Mouse (Mus musculus) embryo, embryonic 10 days (tissue): ENCODE results near the gene Slpi.

ENCODE experiments used
- DNase-seq: peaks from one replicate; pipeline ENCODE4 v3.0.0-alpha.2; 2015; ENCODE audit warnings: low spot score

Slpi gene

GRCm38 (mm10) chr2:164389020-164389419 lies at the start of gene Slpi:
Gene Slpi (minus strand): TSS chr2:164389095.
- peak; percentile 35 for DNase-seq

- no peak for DNase-seq
Measured at GRCm38 (mm10) chr2:164438257-164438656, 49.4 kb upstream of the Slpi start.

DNA sequence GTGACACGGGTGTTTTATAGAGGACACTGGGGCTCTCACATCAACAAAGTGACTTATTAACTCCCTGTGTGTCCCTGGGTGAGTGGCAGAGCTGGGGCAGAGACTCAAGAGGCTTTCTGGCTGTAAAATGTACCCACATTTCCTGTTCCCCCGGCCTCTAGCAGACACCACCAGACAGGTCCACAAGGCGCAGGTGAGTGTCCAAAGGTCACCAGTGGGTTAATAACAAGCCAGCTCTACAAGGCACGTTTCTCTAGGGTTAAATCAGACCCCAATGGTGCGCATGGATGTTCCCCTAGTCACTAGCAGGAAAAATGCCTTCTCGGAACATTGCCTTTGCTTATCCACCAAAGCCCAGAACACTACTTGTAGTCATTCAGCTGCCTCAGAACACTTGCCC lies 48.8 kb upstream of the Slpi start:
- DNase-seq, result no peak

- DNase-seq, result no peak
Measured at GRCm38 (mm10) chr2:164436961-164437360, 48.1 kb upstream of the Slpi start.

DNA sequence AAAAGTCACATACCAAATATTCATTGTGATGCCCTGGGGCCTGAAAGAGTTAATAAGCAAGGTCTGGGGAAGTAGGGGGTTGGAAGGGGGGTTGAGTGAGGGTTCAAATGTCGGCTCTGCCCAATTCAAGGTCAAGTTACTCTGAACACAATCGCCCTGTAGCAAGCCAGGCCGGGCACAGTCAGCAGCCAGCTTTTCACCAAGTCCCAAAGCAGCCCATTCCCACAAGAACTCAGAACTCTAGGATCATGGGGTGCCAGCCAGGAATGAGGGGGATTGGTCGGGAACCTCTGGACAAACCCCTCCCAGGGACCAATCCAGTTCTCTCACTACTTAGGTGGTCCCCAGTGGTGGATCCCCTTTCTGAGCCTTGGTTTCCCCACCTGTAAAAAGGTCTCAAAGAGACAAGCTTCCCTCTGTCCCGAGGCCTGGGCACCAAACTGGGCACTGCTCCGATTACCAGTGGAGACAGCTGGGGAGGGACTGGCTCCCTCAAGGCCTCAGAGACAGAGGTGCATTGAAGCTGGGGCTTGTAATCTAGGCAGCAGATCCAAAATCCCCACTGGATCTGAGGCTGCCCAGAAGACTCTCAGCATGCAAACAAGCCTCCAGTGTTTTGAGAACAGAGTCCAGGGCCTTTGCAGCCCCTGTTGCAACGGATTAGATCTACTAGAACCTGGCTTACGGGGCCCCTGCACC lies 47.5 kb upstream of the Slpi start:
- no peak for DNase-seq

GRCm38 (mm10) chr2:164435216-164436090 lies 46.6 kb upstream of the Slpi start:
- no peak for DNase-seq

DNA sequence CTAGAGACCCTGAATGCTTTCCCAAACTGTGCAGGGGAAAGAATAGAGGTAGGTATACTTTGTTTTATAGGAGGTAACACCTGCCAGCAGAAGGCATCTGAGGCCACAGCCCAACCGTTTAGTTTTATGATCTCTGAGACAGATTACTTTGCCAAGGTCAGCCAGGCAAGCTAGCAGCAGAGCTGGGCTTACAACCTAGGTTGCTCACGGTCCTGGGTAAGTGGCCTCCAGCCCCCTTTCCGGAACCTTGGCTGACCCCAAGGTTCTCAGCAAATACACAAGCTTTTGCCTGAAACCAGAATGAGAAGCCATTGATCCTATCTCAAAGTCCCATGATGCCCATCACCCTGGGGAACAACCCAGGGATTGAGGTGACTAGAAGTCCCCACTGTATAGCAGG lies 45.8 kb upstream of the Slpi start:
- DNase-seq, result no peak

GRCm38 (mm10) chr2:164433278-164433895 lies 44.5 kb upstream of the Slpi start:
- DNase-seq, result no peak

DNA sequence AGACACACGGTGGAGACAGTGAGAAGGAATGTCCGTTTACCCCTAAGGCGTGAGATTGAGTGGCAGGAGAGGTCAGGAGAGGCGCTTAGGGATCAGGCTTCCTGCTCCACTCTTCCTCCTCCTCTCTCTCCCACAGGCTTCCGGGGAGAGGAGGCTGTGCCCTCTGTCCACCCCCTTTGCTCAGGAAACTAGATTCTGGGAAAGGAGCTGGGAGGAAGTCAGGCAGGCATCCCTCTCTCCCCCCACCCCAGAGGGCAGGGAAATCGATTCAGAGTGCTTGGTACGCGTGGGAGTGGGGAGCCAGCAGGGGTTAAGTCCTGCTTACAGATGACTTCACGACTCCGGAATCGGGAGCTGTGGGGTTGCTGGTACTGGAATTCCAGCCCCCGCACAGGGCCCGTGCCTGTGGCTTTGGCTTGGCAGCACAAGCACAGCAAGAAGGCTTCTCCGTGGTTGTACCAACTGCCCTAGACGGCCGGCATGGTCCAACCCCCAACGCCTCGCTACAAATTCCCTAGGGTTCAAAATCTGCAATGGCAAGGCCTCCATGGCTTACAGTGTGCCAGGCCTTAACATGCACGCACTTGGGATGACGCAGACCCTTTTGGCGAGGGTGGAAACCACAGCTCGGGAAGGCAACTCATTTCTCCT lies 43.8 kb upstream of the Slpi start:
- peak; percentile 60 for DNase-seq

DNA sequence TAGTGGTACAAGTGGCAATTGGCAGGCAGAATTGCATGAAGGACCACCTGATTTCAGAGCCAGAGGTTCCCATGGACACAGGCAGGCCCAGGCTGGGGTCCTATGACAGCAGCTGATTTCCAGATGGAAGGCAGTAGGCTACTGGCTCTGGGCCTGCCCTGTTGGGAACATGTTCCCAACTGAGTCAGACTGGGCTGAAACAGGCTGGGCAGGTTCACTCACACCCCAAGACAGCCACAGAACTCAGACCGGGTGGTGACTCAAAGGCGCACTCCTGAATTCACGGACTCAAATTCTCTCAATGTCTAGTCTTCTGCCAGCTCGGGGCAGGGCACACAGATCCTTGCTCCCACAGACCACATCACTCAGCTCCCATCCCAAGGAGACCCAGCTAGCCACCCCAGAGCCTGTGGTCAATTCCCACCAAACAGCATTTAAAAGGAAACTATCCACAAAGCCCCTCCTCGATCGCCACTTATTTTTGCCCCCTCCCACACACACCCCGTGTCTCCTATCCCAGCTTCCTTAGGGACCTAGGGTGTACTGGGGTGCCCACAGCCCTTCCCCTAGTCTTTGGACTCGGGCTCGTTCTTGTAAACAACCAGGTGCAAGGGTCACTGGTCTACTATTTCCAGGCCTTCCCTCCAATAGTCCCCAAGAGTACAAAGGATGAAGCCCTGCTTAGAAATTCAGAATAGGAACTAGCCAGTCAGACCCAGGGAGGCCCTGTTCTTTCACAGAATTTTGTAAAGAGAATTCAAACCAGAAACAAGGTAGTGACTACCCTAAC lies 43.0 kb upstream of the Slpi start:
- no peak for DNase-seq

DNA sequence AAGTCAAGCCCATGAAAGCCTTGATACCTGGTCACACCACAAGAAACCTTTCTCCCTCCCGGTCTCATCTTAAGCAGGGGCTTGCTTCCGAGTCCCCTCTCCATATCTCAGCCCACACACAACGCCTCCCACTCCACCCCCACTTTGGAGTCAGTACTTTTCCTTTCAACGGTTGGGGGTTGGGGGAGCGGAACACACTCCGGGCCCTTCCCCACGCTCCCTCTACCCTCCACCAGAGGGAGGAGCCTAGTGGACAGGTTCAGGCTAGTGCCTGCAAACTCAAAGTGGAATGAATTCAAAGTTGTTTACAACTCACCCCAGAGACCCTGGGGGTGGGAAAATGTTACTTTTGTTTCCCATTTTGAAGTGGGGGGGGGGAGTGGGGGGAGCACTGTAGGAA lies 41.8 kb upstream of the Slpi start:
- DNase-seq, result peak; percentile 44

DNA sequence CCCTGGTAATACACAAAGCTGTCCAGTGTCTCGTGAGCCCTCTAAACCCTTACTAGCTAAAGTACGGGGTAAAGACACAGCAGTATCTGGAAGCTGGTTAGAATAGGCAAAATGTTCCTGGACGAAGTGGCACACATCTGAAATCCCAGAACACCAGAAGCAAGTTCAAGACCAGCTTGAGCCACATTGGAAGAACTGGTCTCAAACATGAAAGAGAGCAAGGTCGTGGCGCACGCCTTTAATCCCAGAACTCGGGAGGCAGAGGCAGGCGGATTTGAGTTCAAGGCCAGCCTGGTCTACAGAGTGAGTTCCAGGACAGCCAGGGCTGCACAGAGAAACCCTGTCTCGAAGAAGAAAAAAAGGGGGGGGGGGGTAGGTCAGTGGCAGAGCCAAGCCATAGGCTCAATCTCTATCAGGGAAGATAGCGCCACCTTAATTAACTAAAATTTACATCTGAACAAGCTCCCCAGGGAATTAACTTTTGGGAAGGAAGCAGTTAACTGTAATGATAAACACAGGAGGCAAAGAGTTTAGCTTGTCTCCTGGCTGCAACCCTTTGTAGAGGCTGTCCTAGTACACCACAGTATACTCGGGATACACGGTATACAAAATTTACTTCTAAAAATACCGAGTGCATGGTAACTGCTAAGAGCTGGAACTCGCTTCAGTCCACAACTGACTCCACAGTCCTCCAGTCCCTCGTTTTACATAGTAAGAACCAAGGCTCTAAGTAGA lies 41.2 kb upstream of the Slpi start:
- no peak for DNase-seq

DNA sequence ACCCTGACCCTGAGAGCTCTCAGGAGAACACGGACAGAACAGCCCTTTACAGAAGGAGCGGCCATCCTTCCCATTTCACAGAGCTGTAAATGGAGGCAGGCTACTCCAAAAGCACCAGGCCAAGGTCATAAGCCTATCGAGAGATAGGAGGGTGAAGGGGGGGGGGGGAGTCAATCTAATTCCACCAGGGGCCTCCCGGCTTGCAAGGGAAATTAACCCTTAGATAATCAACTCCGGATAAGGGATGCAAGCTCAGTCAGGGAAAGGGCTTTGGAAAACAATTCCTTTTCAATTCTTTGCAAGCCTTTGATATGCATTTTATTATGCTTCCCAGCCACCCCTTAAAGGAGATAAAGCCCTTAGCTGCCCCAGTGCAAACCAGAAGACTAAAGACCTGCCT lies 39.6 kb upstream of the Slpi start:
- DNase-seq, result no peak

DNA sequence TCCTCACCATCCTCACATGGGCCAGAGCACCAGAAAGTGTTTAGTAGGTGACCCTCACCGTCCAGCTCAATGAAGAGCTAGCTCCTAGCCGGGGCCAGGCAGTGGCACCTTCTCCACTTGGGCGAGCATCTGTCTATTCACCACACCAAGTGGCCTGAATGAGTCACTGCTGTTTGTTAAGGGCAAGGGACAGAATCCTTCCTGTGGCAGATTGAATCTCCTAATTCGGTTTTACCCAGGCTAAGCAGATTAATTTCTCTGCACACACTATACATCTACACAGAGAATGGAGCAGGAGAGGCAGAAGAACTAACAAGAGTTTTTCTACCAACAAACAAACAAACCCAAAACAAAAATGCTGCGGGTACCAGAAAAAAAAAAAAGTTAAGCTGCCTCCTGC lies 38.1 kb upstream of the Slpi start:
- no peak for DNase-seq

GRCm38 (mm10) chr2:164426121-164426520 lies 37.2 kb upstream of the Slpi start:
- peak; percentile 62 for DNase-seq

DNA sequence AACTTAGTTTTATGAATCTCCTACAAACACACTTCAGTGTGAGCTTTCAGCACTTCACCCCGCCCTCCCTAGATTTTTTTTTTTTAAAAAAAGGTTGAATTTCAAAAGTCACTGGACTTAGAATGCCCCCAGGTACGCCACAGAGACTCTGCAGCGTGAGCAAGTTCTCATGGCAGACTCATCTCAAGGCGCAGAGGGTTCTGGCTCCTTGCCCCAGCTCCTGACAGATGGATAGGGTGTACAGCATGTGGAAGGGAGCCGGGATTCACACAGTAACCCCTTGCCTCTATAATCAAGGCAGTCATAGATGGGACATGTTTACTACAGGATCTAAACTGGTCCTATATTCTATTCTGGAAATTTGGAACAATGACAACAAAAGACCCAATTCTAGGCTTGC lies 36.5 kb upstream of the Slpi start:
- no peak for DNase-seq

DNA sequence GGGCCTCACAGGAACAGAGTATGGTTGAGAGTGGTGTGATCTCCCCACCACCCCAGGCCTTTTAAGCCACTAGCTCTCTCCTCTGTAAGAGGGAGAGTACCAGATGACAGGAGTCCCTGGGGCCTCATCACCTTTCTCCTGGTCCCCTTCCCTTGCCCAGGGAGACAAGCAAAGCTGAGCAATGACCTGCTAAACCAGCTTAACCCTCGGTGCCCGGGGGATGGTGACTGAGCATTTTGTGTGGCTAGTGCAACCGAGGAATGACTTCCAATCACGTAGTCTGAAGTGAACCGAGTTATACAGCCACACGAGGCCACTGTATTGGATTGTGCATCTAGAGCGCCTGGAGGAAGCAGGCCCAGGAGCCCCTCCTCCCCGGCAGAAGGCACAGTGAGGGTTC lies 35.5 kb upstream of the Slpi start:
- DNase-seq, result no peak

DNA sequence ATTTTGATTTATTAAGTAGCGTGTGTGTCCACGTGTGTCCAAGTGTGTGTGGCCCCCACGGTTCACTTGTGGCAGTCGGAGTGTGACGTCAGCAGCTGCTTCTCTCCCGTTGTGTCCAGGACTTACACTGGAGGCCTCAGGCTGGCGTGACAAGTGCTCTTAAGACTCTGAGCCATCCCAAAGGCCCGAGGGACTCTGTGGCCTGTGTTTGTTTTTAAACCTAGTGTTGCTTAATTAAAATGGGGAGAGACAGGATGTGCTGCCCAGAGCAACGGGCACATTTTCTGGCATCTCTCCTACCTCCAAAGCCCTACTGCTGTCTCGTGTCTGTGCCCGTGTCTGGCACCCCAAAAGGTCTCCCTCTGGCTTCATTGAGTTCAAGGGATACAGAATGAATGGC lies 34.6 kb upstream of the Slpi start:
- DNase-seq, result no peak

DNA sequence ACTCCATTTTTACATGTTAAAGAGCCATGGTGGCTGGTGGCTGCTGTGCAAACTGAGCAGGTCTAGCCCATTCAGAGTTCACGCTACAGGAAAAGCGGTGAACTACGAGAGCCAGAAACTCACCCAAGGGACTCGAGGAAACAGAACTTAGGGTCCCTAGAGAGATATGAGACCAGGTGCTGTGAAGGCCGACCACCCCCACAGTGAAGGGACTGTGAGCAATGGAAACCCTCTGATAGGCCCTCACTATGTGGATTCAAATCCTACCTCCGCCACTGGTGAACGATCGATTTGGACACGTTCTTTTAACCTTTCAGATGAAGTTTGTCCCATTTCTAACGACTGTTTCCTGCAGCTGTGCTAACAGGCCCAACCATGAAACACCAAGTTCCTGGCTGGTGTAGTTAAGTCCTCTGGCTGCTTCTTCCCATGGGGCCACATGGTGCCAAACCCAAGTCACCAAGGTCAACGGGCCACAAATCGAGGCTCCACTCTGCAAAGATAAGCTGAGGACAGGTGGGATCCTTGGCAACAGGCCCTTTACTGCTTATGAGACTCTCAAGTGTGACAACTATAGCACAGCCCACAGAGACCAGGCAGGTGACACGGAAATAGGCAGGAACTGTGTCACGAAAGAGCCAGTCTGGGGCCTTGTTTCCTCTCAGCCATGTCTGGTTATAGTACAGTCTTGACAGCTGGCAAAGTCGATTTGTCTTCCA lies 33.9 kb upstream of the Slpi start:
- no peak for DNase-seq

- no peak for DNase-seq
Measured at GRCm38 (mm10) chr2:164421979-164422378, 33.1 kb upstream of the Slpi start.
